Mouse (Mus musculus) MEL (cell line): ENCODE data around the gene Bcar1.

Experiments
- MEF2A ChIP-seq: IDR thresholded peaks from 2 replicates; pipeline ENCODE4 v1.6.1; 2014; ENCODE audit warnings: low read depth, mild to moderate bottlenecking, inconsistent platforms, low read length, improper control_type of control experiment; ENCODE audit not compliant: poor library complexity, insufficient replicate concordance, severe bottlenecking; ENCODE audit errors: extremely low read depth
- POLR2A ChIP-seq, 2 experiments: IDR thresholded peaks; 2 replicates each; pipeline ENCODE4 v1.6.1; 2011 to 2012; ENCODE audit warnings: low read length in 2 of 2, mild to moderate bottlenecking in 2 of 2, control low read depth in 1 of 2, improper control_type of control experiment in 1 of 2, low read depth in 1 of 2, moderate library complexity in 1 of 2; ENCODE audit not compliant: control insufficient read depth in 1 of 2, insufficient read depth in 1 of 2, poor library complexity in 1 of 2

GRCm38 (mm10) chr8:111743792-111744696 is at the start of gene Bcar1:
- TF ChIP-seq POLR2A (IDR thresholded peaks at IDR 0.05; ENCODE audit: control insufficient read depth in 1 of 2, insufficient read depth in 1 of 2, low read depth in 1 of 2, low read length in 2 of 2, poor library complexity in 1 of 2): peak in 1 of 2 experiments; percentile 45; a peak in 1 of 4 replicates
- TF ChIP-seq MEF2A: no peak
